Mouse (Mus musculus) lung, postnatal 36 days (tissue): Measurements from ENCODE around the gene Brox.
"Not testable (repeated sequence)": the region's sequence is repeated elsewhere in the genome, so short reads cannot be mapped to it uniquely, and the experiment has no call there.

Experiments used
- DNase-seq: peaks from one replicate; pipeline ENCODE4 v3.0.0; 2022; ENCODE audit warnings: mixed read lengths

The Brox gene

GRCm38 (mm10) chr1:183296877-183297383, at the start of gene Brox:
Gene Brox (minus strand): TSS chr1:183297269.
- peak; percentile 96 for DNase-seq

- DNase-seq, result no peak
Observed at GRCm38 (mm10) chr1:183345817-183346195, 48.7 kb upstream of the Brox start.

GRCm38 (mm10) chr1:183344886-183345816, 48.1 kb upstream of the Brox start:
- DNase-seq, result peak; percentile 93

- DNase-seq, result not testable (repeated sequence)
Observed at GRCm38 (mm10) chr1:183342902-183343301, 45.8 kb upstream of the Brox start.

- no peak for DNase-seq
Observed at GRCm38 (mm10) chr1:183327171-183327570, 30.1 kb upstream of the Brox start.

GRCm38 (mm10) chr1:183324433-183324832, 27.4 kb upstream of the Brox start:
- no peak for DNase-seq

GRCm38 (mm10) chr1:183323923-183324322, 26.9 kb upstream of the Brox start:
- DNase-seq, result no peak

GRCm38 (mm10) chr1:183322496-183322895, 25.4 kb upstream of the Brox start:
- not testable (repeated sequence) for DNase-seq

GRCm38 (mm10) chr1:183320708-183321107, 23.6 kb upstream of the Brox start:
- DNase-seq, result no peak

- DNase-seq, result peak; percentile 34
Observed at GRCm38 (mm10) chr1:183315783-183316182, 18.7 kb upstream of the Brox start.

GRCm38 (mm10) chr1:183312076-183312475, 15.0 kb upstream of the Brox start:
- no peak for DNase-seq

- DNase-seq, result not testable (repeated sequence)
Observed at GRCm38 (mm10) chr1:183309601-183310000, 12.5 kb upstream of the Brox start.

- no peak for DNase-seq
Observed at GRCm38 (mm10) chr1:183308476-183308875, 11.4 kb upstream of the Brox start.

- peak; percentile 26 for DNase-seq
Observed at GRCm38 (mm10) chr1:183307555-183307954, 10.5 kb upstream of the Brox start.

- DNase-seq, result peak; percentile 91
Observed at GRCm38 (mm10) chr1:183299161-183299560, 2.1 kb upstream of the Brox start.

- DNase-seq, result peak; percentile 77
Observed at GRCm38 (mm10) chr1:183297886-183298489, 919 bp upstream of the Brox start.

GRCm38 (mm10) chr1:183297473-183297885, 410 bp upstream of the Brox start:
- peak; percentile 24 for DNase-seq

- peak; percentile 38 for DNase-seq
Observed at GRCm38 (mm10) chr1:183296465-183296864, 604 bp downstream of the Brox start, which contains the start of gene Aida. Gene Aida (plus strand): TSS chr1:183296590.

GRCm38 (mm10) chr1:183289576-183289975, 7.5 kb downstream of the Brox start:
- no peak for DNase-seq

- no peak for DNase-seq
Observed at GRCm38 (mm10) chr1:183288351-183288750, 8.7 kb downstream of the Brox start.

GRCm38 (mm10) chr1:183275763-183276162, 21.3 kb downstream of the Brox start:
- DNase-seq, result no peak

GRCm38 (mm10) chr1:183274385-183274784, 22.7 kb downstream of the Brox start:
- no peak for DNase-seq
